Mouse (Mus musculus): ENCODE data around the gene Wrap53. TPM values are rescaled to one million over a fixed set of nuclear protein-coding genes. Genes with fewer than 3 reads are reported as not detected.

Gene Wrap53
- total RNA-seq, 2 experiments from 2014 or later: 4.6 to 6.1 TPM

Other genes starting within 250 kb of the Wrap53 start
- gene Rnf227, start 239.8 kb downstream of the Wrap53 start, total RNA-seq (2021): under 1 TPM; 0.16 to 0.17 TPM
- gene Chd3, start 210.8 kb downstream of the Wrap53 start, total RNA-seq (2021): 10 to 100 TPM; 26.4 to 27.9 TPM
- gene Naa38, start 184.8 kb downstream of the Wrap53 start, total RNA-seq (2021): 10 to 100 TPM; 97.5 to 99.2 TPM
- gene Cyb5d1, start 184.6 kb downstream of the Wrap53 start, total RNA-seq (2021): 10 to 100 TPM; 26.1 to 29.3 TPM
- gene Tmem88, start 182.0 kb downstream of the Wrap53 start, total RNA-seq (2021): 10 to 100 TPM; 22.5 to 23.7 TPM
- 10 to 100 TPM; 25.6 to 30.3 TPM for gene Kdm6b, start 166.6 kb downstream of the Wrap53 start, total RNA-seq (2021)
- gene Dnah2, start 31.1 kb downstream of the Wrap53 start, total RNA-seq (2021): under 1 TPM; 0.17 to 0.39 TPM
- gene Efnb3, start 20.1 kb downstream of the Wrap53 start, total RNA-seq (2021): 10 to 100 TPM; 64.1 to 71.6 TPM
- 10 to 100 TPM; 16.9 to 17.9 TPM for gene Trp53, start 104 bp upstream of the Wrap53 start, total RNA-seq (2021)
- gene Atp1b2, start 25.7 kb upstream of the Wrap53 start, total RNA-seq (2021): 10 to 100 TPM; 18.0 to 25.8 TPM
- gene Shbg, start 37.6 kb upstream of the Wrap53 start, total RNA-seq (2021): not detected
- 1 to 10 TPM; 2.3 to 2.5 TPM for gene Sat2, start 41.8 kb upstream of the Wrap53 start, total RNA-seq (2021)
- gene Fxr2, start 52.7 kb upstream of the Wrap53 start, total RNA-seq (2021): 10 to 100 TPM; 81.8 to 84.9 TPM
- not detected for gene Sox15, start 75.1 kb upstream of the Wrap53 start, total RNA-seq (2021)
- gene Mpdu1, start 82.4 kb upstream of the Wrap53 start, total RNA-seq (2021): 10 to 100 TPM; 15.2 to 16.5 TPM
- 1 to 10 TPM; 7.1 to 7.7 TPM for gene Cd68, start 85.9 kb upstream of the Wrap53 start, total RNA-seq (2021)
- 100 to 1,000 TPM; 201 to 206 TPM for gene Eif4a1, start 92.2 kb upstream of the Wrap53 start, total RNA-seq (2021)
- gene Senp3, start 101.8 kb upstream of the Wrap53 start, total RNA-seq (2021): 10 to 100 TPM; 31.7 to 33.5 TPM
- 1 to 10 TPM; 1.6 to 2.1 TPM for gene Tnfsf13, start 105.5 kb upstream of the Wrap53 start, total RNA-seq (2021)
- 10 to 100 TPM; 14.5 to 16.4 TPM for gene Tnfsf12, start 115.6 kb upstream of the Wrap53 start, total RNA-seq (2021)
- gene Tnfsfm13, start 115.8 kb upstream of the Wrap53 start, total RNA-seq (2021): 1 to 10 TPM; 3.2 to 4.5 TPM
- 10 to 100 TPM; 28.6 to 30.4 TPM for gene Polr2a, start 178.4 kb upstream of the Wrap53 start, total RNA-seq (2021)
- not detected for gene Slc35g3, start 181.7 kb upstream of the Wrap53 start, total RNA-seq (2021)
- 10 to 100 TPM; 33.3 to 39.6 TPM for gene Zbtb4, start 185.7 kb upstream of the Wrap53 start, total RNA-seq (2021)
- gene Chrnb1, start 215.7 kb upstream of the Wrap53 start, total RNA-seq (2021): 1 to 10 TPM; 4.8 to 5.0 TPM
- gene Fgf11, start 221.6 kb upstream of the Wrap53 start, total RNA-seq (2021): 1 to 10 TPM; 2.2 to 2.4 TPM
- under 1 TPM; 0.26 to 0.45 TPM for gene Tmem102, start 225.4 kb upstream of the Wrap53 start, total RNA-seq (2021)
- gene Gm39566, start 235.0 kb upstream of the Wrap53 start, total RNA-seq (2021): not detected
- not detected for gene Spem2, start 238.2 kb upstream of the Wrap53 start, total RNA-seq (2021)
- not detected for gene Spem1, start 241.9 kb upstream of the Wrap53 start, total RNA-seq (2021)

All from heart, postnatal 25 days (tissue).